Mouse (Mus musculus) forebrain, embryonic 16.5 days (tissue): ENCODE measurements at regions not wholly inside any gene's neighbourhood (a gene's known extent, or its start where the extent isn't known, plus 50 kb on each side); places are given as distances from the start of the nearest gene placed in this dataset.
"Not testable (repeated sequence)": the region's sequence is repeated elsewhere in the genome, so short reads cannot be mapped to it uniquely, and the experiment has no call there.

Experiments used
- ATAC-seq: fragments of 200-750 bp; cut with Nextera tagmentation; 2 replicates; pipeline ENCODE4 v1.8.0; 2017; ENCODE audit warnings: mild to moderate bottlenecking, moderate library complexity
- H3K27ac ChIP-seq: fragments of 300-500 bp; sonication (generic); 2 replicates; pipeline ENCODE4 v1.5.1; 2014; ENCODE audit warnings: low read length, control low read depth
- H3K27me3 ChIP-seq: fragments of 300-500 bp; sonication (generic); replicated peaks from 2 replicates; pipeline ENCODE4 v1.6.1; 2014; ENCODE audit warnings: low read length; ENCODE audit not compliant: control insufficient read depth, insufficient read depth
- H3K36me3 ChIP-seq: fragments of 300-500 bp; sonication (generic); 2 replicates; pipeline ENCODE4 v1.6.1; 2014; ENCODE audit not compliant: control insufficient read depth, insufficient read depth
- H3K4me1 ChIP-seq: fragments of 300-500 bp; sonication (generic); replicated peaks from 2 replicates; pipeline ENCODE4 v1.6.1; 2014; ENCODE audit warnings: low read length; ENCODE audit not compliant: control insufficient read depth, insufficient read depth
- H3K4me2 ChIP-seq: fragments of 300-500 bp; sonication (generic); 2 replicates; pipeline ENCODE4 v1.6.1; 2014; ENCODE audit warnings: mild to moderate bottlenecking, low read length, control low read depth
- H3K4me3 ChIP-seq: fragments of 300-500 bp; sonication (generic); replicated peaks from 2 replicates; pipeline ENCODE4 v1.5.1; 2014; ENCODE audit warnings: mild to moderate bottlenecking, low read length, control low read depth
- H3K9ac ChIP-seq: fragments of 300-500 bp; sonication (generic); replicated peaks from 2 replicates; pipeline ENCODE4 v1.6.1; 2014; ENCODE audit warnings: low read depth, low read length, control low read depth
- H3K9me3 ChIP-seq: fragments of 300-500 bp; sonication (generic); 2 replicates; pipeline ENCODE4 v1.6.1; 2016; ENCODE audit warnings: low read length; ENCODE audit not compliant: control insufficient read depth
- WGBS: fragments of 180-500 bp; shearing (Covaris S2); extraction: QIAGEN DNeasy Blood & Tissue Kit; methylation state at CpG from one replicate; pipeline ENCODE4 v1.1.7; 2014; 5-methylcytosine and 5-hydroxymethylcytosine counted together

DNA sequence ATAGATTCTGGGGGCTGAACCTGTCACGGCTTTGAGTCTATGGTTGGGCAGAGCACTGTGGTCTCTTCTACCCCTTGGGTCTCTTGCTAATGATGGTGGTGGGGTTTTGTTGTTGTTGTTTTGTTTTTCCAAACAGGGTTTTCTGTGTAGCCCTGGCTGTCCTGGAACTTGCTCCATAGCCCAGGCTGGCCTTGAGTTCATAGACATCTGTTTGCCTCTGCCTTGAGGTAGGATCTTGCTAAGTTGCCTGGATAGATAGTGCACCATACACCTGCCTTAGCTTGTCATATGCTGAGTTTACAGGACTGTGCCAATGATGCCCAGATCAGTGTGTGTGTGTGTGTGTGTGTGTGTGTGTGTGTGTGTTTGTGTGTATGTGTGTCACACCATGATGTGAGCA, 121.6 kb upstream of the Cpsf6 start:
- no peak for ATAC-seq
- H3K4me1 ChIP-seq = no peaks in the 10 kb centered on the region
- no peak overlapping the region for H3K4me2 ChIP-seq
- H3K9ac ChIP-seq = no peak overlapping the region
- H3K9me3 ChIP-seq = no peaks in the 10 kb centered on the region
- H3K4me3 ChIP-seq = no peak overlapping the region
- H3K27me3 ChIP-seq = no peaks in the 10 kb centered on the region
- 92% methylated on average over 1 of the region's 1 CpGs for WGBS
- H3K36me3 ChIP-seq = no peaks in the 10 kb centered on the region
- no peak overlapping the region for H3K27ac ChIP-seq

DNA sequence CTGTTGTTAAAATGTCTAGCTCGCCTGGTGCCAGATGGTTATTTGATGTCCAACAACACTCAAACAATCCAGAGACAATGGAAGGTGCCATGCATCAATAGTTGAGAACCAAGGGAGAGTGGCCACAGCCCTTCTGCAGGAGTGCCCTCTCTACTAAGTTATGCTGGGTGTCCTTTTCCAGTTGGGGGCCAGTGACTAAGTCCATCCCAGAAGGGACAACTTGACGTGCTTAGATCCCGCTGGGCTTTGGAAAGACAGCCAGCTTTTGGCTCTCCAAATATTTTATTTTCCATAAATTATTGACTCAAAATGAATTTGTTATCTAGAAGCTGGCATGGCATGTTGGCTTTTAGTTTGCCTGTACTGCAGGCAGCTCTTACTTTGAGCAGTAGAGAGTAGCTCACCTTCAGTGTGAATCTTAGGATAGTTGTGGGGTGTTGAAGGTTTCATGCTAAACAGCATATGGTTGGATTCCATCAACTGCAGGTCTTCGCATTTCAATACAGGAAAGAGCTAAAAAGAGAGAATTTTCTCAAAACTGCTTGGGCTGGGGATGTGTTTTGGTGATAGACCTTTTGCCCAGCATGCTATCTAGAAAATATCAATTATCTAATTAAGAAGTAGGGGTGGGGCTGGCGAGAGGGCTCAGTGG, 120.8 kb upstream of the Cpsf6 start:
- no peaks in the 10 kb centered on the region for H3K36me3 ChIP-seq
- no peaks in the 10 kb centered on the region for H3K9me3 ChIP-seq
- H3K9ac ChIP-seq = no peak overlapping the region
- no peaks in the 10 kb centered on the region for H3K4me1 ChIP-seq
- no peak overlapping the region for H3K4me2 ChIP-seq
- no peak for ATAC-seq
- no peak overlapping the region for H3K4me3 ChIP-seq
- no peak overlapping the region for H3K27ac ChIP-seq
- no peaks in the 10 kb centered on the region for H3K27me3 ChIP-seq
- WGBS = 91% methylated on average over 5 of the region's 5 CpGs

DNA sequence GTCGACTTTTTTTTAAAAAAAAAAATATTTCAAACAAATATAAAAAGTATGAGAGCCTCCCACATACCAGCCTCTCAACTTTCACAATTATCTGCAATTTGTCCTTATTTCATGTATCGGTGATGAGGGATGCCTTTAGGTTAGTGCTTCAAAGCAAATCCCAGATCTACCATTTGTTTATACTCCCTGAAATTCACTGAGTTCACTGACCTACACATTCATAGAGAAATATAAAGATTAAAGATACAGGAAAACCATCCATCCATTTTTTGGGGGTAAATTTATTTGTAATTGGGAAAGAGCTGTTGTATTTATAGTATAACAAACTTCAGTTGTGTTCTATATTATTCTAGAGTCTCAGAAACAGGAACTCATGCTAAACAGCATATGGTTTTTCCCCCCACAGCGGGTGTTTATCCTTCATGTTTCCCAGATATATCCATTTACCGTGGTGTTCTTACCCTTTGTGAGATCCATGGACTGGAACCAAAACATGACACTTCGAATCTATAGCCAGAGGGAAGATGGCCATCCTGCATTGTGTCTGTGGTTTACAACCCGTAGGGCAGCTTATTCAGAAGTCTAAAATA, 120.1 kb upstream of the Cpsf6 start:
- Histone ChIP-seq H3K9ac (no peak overlapping the region), H3K36me3 (no peaks in the 10 kb centered on the region), H3K4me2 (no peak overlapping the region), H3K9me3 (no peaks in the 10 kb centered on the region), H3K4me1 (no peaks in the 10 kb centered on the region), H3K4me3 (no peak overlapping the region), H3K27ac (no peak overlapping the region), H3K27me3 (no peaks in the 10 kb centered on the region)
- ATAC-seq = no peak
- 82% methylated on average over 6 of the region's 6 CpGs for WGBS

DNA sequence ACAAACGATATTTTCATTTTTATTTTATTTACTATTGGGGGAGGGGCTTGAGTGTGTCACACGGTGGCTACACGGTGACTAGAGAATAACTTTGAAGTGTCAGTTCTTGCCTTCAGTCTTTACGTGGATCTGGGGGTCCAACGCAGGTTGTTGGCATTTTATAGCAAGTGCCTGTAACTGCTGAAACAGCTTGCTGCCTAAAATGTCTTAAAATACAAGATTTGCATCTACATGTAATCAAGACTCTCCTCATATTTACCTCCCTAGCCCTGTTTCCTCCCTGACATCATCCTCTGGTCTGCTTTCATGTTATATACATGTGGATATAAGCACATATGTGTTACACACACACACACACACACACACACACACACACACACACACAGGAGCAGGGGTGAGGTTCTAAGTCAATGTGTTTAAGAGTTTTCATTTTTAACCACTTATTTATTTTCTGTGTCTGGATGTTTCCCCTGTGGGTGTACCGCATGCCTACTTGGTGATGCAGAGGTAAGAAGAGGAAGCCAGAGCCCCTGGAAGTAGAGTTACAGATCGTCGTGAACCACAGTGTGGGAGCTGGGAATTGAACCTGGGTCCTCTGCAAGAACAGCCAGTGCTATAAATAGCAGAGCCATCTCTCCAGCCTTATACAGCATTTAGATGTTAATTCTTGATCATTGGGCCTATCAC, 119.5 kb upstream of the Cpsf6 start:
- Histone ChIP-seq H3K4me3 (no peak overlapping the region), H3K27ac (no peak overlapping the region), H3K4me1 (peaks cover 3% of the 10 kb centered on the region; the same call in 1 of the 2 replicates), H3K4me2 (no peak overlapping the region), H3K36me3 (no peaks in the 10 kb centered on the region), H3K9ac (no peak overlapping the region), H3K9me3 (no peaks in the 10 kb centered on the region), H3K27me3 (no peaks in the 10 kb centered on the region)
- WGBS = 94% methylated on average over 8 of the region's 8 CpGs
- ATAC-seq = no peak

DNA sequence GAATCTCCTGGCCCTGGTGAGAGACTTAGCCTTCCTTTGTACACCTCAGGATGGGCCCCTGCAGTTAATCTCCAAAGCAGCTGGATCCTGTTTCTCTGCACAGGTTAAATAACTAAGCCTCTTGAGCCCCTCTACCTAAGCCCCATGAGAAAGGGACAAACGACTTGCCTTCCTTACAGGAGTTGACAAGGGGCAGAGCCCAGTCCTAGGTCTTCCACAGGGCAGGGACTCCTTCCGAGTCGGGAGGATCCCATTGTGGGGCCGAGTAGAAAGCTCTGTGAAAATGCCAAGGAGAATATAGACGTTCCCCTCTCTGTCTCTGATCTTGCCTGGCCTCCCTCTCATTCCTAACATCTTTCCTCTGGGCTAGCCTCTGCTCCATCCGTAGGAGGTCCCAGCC, 118.7 kb upstream of the Cpsf6 start:
- H3K9ac ChIP-seq = no peak overlapping the region
- H3K27ac ChIP-seq = no peak overlapping the region
- no peaks in the 10 kb centered on the region for H3K36me3 ChIP-seq
- H3K4me3 ChIP-seq = no peak overlapping the region
- H3K27me3 ChIP-seq = no peaks in the 10 kb centered on the region
- H3K4me1 ChIP-seq = peaks cover 3% of the 10 kb centered on the region; the same call in 1 of the 2 replicates
- H3K4me2 ChIP-seq = no peak overlapping the region
- H3K9me3 ChIP-seq = no peaks in the 10 kb centered on the region
- 49% methylated on average over 6 of the region's 6 CpGs for WGBS
- no peak for ATAC-seq

DNA sequence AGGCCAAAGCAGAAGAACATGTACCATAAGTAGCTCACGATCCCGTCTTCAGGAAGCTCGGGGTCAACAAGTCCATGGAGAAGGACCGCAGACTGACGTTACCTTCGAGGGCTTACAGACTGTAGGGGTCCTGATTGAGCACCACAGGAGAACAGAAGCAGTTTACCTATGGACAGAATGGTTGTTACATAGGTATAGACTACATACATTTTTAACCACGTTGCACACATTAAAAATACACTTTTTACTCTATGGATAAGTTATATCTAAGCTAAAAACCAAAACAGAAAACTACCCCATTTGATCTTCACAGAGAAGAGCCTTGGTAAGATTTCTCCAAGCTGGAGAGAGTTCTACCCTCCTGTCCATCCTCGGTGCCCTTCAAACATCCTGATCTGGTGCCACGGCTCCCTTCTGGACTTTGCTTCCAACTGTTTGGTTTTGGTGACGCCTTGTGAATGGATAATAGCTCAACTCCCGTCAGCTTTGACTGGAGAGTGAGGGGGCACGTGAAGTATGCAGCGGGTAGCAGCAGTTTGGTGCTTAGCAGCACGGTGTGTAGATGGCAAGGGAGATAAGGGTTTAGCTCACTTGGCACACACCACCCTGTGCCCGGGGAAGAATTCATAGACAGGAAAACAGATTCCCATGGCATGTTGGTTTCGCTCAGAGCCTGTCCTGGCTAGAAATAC, 117.9 kb upstream of the Cpsf6 start:
- ATAC-seq = no peak
- Histone ChIP-seq H3K27me3 (no peaks in the 10 kb centered on the region), H3K4me3 (no peak overlapping the region), H3K4me2 (no peak overlapping the region), H3K4me1 (peaks cover 3% of the 10 kb centered on the region; the same call in 1 of the 2 replicates), H3K9me3 (no peaks in the 10 kb centered on the region), H3K9ac (no peak overlapping the region), H3K27ac (no peak overlapping the region), H3K36me3 (no peaks in the 10 kb centered on the region)
- 80% methylated on average over 16 of the region's 16 CpGs for WGBS

DNA sequence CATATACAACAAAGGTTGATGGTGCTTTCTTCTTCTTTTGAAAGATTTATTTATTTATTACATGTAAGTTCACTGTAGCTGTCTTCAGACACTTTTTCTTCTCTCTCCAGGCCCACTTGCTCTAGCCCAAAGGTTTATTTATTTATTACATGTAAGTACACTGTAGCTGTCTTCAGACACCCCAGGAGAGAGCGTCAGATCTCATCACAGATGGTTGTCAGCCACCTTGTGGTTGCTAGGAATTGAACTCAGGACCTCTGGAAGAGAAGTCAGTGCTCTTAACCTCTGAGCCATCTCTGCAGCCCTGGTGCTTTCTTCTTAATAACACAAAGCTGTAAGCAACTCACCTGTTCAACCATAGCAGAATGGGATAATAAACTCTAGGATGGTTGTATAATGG, 117.3 kb upstream of the Cpsf6 start:
- H3K27me3 ChIP-seq, H3K9me3 ChIP-seq, H3K9ac ChIP-seq, H3K4me3 ChIP-seq, H3K4me1 ChIP-seq, H3K27ac ChIP-seq, H3K4me2 ChIP-seq, H3K36me3 ChIP-seq, ATAC-seq: not testable (repeated sequence)
- WGBS = 91% methylated on average over 1 of the region's 1 CpGs

DNA sequence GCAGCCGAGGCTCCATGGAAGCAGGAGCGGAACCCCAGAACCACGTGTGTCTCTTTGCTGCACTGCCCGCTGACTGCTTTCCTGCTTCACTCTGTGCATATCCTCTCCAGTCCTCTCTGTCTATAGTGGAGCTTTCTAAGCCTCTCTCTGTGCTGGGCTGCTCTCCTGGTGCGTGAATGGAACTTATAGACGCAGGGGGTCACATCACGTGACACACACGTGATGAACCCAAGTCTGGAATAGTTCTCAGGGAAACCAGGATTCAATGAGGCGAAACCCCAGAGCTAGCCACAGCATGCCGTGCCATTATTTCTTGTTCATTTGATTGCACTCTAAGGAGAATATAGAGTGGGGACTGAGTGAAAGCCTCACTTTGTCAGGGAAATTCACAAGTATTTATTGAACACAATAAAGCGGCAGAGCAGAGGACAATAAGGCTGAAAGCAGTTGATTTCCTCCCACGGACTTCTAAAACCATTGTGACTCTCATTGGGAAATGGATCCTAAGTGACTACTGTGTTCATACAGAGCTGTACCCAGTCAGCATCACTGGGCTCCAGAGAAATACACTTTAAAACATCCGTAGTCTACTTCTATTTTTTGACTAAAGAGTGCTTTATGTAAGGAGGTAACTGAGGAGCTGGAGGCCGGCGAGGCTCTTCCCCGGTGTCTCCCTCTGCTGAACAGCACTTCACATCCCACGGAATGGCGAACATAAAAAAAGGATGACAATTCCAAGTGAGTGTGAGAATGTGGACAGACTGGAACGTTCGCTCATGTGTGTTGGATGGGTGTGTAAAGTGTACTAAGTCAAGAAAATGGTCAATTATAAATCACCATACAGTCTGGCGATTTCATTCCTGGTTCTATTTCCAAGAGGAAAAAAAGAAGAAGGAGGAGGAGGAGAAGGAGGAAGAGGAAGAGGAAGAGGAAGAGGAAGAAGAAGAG, 116.5 kb upstream of the Cpsf6 start:
- Histone ChIP-seq H3K9me3 (no peaks in the 10 kb centered on the region; the same call in 1 of the 2 replicates), H3K4me1 (peaks cover 3% of the 10 kb centered on the region; the same call in 1 of the 2 replicates), H3K27me3 (no peaks in the 10 kb centered on the region), H3K27ac (no peak overlapping the region), H3K9ac (no peak overlapping the region), H3K4me3 (no peak overlapping the region), H3K4me2 (no peak overlapping the region; the same call in 1 of the 2 replicates), H3K36me3 (no peaks in the 10 kb centered on the region)
- WGBS = 52% methylated on average over 21 of the region's 21 CpGs
- peak; percentile 43; the same call in 1 of the 2 replicates for ATAC-seq
